27 mouse cellular contexts compared by ENCODE assay signal in the genomic region with DNA sequence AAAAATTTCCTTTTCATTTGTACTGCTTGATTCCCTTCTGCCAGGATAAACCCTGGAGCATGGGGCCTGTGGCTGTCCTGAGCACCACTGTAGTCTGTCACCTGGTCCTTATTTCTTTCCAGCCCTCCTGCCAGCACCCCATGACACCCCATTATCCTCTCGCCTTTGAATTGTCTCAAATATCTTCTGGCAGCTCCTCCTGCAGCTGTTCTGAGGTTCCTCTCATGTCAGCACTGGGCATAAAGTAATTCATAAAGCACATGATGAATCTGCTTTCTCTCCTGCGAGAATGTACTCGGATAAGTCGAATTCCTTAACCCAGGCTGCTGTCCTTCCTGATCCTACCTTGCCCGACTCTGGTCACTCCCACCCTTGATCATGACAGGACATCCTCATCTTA.
"Had no signal": no experiment of that assay in that cellular context is flagged by ENCODE, and none has a peak within 500 bp of the region (broad histone marks: within the 10 kb centered on the region; RNA-seq: fewer than 3 reads in every experiment).

No protein-coding gene starts in this region.

- H3K4me3 ChIP-seq: limb, embryonic 10.5 days; limb, embryonic 12.5 days; limb, embryonic 13.5 days; limb, embryonic 15.5 days; liver, embryonic 12.5 days; liver, embryonic 13.5 days; liver, embryonic 15.5 days; lung, embryonic 15.5 days; megakaryocyte, embryonic 14.5 days; midbrain, embryonic 10.5 days; midbrain, embryonic 12.5 days; midbrain, embryonic 13.5 days; midbrain, embryonic 15.5 days; myocyte had no signal

- H3K27ac ChIP-seq: limb, embryonic 10.5 days; limb, embryonic 12.5 days; limb, embryonic 13.5 days; limb, embryonic 15.5 days; liver, embryonic 12.5 days; liver, embryonic 13.5 days; liver, embryonic 14.5 days; liver, embryonic 15.5 days; lung, embryonic 15.5 days; macrophage; midbrain, embryonic 10.5 days; midbrain, embryonic 12.5 days; midbrain, embryonic 13.5 days; midbrain, embryonic 15.5 days had no signal

- DNase-seq: left cerebral cortex, postnatal 4 days; liver; liver, embryonic 13.5 days; liver, postnatal 0 days; lung, adult 18-20 months; lung, adult 2 months; lung, embryonic 14.5 days; lung, postnatal 10 days; lung, postnatal 14 days; lung, postnatal 36 days; lung, postnatal 4 days; midbrain, embryonic 14.5 days had no signal
